Mouse (Mus musculus) embryo, embryonic 10.5 days (tissue): ENCODE results near the gene Arnt2.

ENCODE experiments used
- DNase-seq: peaks from one replicate; pipeline ENCODE4 v3.0.0-alpha.2; 2015; ENCODE audit warnings: low spot score

Gene Arnt2

DNA sequence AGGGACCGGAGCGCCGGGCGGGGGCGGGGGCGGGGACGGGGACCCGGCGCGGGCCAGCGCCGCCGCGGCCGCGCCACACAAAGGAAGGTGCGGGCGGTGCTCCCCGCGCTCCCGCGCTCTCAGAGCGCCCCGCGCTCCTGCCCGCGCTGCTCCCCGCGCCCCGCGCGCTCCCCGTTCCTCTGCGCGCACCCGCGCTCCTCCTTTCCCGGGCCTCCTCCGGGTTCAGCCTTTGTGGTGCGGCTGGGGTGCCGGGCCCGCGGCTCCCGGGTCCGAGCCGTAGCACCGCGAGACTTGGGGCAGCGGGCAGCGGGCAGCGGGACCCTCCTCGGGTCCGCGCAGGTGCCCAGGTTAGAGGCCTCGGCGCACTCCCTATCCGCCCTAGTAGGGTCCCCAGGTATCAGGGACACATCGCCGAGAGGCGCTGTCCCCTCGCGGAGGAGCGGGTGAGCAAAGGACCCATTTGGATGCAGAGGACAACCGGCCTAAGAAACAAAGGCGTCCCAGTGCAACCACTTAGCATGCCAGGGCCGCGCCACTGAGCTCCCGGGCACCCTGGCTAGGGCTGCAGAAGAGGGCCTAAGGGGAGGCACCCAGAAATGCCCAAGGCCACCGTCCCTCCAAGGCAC, at the start of gene Arnt2:
Gene Arnt2, minus strand, starts transcription at position 281 of the 626 bp plus-strand sequence.
- peak; percentile 80 for DNase-seq

DNA sequence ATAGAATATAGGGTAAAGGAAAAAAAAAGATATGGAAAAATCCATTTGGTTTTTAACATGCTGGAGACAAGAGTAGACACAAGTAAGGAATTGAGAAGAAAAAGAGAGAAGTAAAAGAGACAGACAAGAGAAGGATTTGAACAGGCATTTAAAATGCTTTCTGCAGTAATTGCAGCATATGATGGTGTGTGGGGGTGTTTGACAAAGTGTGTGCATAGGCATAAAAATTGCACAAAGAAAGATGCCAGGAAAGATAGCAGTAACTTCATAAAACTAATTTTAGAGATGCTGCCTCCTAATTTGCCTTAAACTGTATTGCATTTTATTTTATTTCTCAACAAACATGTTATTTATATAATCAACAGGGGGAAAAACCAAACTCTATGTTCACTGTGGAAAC, 41.7 kb upstream of the Arnt2 start:
- DNase-seq: no peak

DNA sequence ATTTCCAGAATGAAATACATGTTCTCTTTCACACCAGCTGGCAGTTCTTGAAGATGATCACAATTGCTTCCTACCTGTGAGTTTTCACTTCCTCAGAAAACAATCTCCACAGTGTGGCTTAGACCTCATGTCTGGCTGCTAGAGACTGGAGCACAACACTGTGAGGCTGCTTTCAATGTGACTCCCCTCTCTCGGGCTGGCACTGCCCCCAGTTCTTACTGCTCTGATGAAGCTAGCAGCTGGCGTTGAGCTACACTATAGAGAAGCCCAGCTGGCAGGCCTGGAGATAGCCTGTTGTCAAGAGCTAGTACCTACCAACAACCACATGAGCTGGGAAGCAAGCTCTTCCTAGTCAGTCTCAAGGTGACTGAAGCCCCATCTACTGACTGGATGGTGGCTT, 39.1 kb upstream of the Arnt2 start:
- DNase-seq: no peak

DNA sequence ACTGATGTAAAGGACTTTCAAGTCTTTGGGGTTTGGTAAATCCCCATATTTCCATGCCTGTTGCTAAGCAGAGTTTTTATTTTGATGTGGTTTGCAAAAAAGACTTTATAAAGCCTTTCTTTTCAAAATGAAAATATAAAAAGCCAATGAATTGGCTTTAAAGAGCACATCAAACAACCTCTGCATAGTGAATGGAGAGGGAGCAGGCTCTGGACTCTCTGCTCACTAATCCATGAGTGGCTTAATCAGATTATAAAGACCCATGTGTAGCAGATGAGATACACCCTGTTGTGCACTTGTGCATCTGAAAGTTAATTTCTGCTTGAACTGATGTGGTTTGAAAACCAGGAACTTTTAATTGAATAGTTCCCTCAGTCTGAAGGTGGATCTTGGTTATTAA, 38.5 kb upstream of the Arnt2 start:
- DNase-seq: no peak

DNA sequence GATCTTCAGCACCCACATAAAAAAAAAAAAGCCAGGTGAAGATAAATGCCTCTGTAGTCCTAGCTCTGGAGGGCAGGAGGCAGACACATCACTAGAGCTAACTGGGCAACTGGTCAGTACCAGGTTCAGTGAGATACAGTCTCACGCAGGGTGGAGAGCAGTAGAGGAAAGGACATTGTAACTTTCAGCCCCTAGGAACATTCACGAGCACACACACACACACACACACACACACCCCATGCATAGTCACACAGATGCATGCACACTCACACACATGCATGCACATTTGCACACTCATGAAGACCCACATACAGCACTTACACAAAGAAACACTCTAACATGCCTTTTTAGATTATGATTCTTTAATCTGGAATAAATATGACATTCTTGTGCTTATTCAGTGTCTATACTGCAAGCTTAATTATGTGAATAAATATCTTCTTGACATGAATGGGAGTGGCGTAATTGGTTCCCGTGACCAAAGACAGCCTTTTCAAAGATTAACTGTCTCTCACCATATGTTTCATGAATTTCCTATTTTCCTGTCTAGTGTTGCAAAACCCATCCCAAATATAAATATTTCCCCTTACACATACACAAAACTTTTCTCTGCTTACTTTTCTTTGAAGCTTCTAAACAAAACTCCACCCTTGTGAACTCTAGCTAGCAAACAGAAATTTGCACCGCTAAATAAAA, 37.9 kb upstream of the Arnt2 start:
- no peak for DNase-seq

DNA sequence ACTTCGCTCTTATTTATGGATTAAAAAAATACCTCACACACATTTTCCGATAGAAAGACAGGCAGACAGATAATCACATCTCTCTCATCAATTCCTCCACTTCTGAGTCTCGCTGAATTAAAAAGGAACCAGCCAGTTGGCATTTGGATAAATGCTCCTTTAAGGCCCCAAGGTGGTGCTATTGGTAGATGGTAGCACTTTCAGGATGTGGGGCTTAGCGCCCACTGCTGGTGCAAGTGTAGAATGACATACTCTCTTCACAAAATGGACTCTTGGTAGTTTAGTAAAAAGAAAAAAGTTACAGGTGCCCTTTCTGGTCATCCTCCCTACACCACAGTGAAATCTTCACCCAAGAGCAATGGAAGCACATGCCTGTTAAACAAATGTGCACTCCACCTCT, 37.1 kb upstream of the Arnt2 start:
- DNase-seq: peak; percentile 89

DNA sequence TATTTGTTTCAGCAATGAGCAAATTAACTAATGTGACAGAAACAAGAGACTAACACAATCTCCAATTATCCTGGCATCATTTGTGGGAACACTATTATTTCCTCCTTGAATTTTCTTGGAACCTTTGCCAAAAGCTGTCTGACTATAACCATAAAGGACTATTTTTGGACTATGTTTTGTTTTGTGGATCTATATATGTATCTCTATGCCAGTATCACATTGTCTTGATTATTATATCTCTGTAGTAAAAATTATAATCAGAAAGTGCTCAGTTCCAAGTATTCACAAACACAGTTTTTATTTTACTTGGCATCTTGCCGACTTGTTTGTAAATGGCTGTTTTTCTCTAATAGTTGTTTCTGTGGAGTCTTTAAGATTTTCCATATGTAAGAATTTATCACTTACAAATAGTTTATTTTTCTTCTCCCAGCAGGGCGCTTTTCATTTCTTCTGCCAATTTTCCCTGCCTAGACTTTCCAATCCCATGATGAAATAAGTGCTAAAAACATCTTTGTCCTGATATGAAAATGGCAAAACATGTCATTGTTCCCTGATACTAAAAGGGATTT, 32.5 kb upstream of the Arnt2 start:
- DNase-seq: no peak

DNA sequence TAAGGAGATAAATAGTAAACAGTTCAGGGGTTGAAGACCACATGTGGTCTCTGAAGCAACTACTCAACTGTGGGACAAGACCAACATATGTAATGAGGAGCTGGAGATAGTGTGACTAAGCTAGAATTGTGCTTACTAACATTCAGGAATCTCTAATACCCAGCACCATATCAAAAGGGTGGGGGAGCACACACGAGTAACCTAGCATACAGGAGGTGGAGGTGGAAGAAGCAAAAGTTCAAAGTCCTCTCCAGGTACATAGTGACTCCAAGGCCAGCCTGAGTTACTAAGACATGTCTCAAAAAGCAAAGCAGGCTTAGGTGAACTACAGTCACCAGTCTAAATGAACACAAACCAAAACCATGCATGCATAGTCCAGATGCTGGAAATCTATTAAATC, 29.6 kb upstream of the Arnt2 start:
- DNase-seq: no peak

DNA sequence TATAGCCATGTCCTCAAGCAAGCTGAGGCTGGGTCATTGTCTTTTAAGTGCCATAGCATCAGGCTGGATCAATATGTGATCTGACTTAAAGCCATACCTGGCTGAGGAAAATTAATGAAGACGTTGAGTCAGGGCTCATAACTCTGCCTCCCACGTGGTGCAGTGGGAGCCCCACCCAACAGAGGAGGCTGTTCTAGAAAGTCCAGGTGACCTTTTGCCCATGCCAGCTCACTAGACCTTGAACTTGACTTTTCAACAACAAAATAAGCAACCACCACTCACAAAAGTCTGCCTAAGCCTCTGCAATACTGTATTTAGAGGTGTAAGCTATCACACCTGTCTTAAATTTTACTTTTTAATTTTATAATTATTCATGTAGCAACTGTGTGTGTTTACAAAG, 24.9 kb upstream of the Arnt2 start:
- no peak for DNase-seq

DNA sequence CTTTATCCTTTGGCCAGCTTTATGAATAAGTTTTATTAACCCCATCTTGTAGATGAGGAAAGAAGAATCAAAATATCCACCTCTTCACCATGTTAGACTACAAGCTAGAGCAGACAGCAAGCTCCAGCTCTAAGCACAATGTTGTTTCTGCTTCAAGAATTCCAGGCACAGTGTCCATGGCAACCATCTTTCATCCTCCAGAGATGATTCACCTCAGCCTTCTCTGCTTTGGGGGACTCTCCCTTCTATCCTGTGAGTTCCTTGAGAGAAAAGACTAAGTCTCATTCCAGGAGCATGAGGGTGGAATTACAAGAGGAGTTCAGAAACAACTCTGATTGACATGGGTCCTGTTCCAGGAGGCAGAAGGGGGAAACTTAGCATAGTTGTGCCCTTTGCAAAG, 22.2 kb upstream of the Arnt2 start:
- DNase-seq: no peak

DNA sequence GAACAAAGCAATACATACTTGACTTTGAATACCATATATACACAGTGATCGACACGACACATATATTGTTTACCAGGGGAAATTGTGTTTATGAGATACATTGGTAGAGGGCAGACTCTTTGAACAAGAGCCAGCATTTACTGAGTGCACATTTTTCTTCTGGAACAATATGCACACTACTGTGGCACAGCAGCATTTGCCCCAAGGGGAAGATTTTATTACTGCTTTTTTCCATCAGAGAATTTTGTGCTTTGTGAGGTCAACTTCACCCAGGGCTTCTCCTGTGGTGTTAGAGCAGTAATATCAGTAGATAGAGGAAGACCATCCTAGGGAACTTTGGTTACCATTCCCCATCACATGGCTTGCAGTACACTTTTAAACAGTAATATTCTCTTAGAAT, 17.2 kb upstream of the Arnt2 start:
- no peak for DNase-seq

DNA sequence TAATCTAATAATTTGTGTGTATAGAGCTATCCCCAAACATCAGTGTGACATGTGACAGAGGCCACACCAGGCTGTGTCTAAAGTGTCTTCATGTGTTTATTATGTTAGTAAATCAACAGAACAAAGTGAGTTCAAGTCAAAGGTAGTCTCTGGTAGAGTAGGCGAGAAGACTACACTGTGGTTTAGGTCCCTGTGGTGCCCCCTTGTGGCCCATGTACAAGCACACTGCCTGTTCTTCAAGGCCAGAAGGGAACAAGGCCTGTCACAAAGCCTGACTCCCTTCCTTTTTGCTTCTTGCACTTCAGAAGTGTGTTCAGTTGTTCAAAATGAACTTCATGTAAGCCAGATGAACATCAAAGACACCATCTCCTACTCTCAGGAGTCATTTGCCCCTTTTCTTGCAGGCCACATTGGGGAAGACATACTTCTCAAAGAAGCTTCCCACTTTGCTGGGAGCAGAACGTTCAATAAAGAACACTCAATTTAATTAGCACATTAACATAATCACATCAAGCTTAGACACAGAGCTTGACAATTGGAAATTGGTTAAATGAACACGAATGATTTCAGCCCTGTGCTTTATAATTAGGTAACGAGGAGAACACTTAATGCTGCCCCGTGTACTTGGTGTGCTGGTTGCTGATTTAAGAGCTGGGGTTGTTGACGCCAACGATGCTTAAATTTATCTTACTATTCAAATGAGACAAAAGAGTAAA, 14.9 kb upstream of the Arnt2 start:
- DNase-seq: peak; percentile 64

DNA sequence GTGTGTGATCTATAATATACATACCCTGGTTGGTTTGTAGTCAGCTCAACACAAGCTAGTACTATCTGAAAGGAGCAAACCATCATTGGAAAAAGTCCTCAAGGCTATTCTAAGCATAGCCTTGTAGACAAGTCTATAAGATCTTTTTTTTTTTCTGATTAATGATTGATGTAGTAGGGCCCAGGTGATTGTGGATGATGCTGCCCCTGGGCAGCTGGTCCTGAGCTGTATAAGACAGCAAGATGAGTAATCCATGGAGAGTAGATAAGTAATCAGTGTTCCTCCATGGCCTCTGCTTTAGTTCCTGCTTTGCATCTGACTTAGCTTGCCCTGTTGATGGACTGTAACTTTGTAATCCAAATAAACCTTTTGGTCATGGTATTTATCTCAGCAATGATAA, 11.8 kb upstream of the Arnt2 start:
- no peak for DNase-seq

DNA sequence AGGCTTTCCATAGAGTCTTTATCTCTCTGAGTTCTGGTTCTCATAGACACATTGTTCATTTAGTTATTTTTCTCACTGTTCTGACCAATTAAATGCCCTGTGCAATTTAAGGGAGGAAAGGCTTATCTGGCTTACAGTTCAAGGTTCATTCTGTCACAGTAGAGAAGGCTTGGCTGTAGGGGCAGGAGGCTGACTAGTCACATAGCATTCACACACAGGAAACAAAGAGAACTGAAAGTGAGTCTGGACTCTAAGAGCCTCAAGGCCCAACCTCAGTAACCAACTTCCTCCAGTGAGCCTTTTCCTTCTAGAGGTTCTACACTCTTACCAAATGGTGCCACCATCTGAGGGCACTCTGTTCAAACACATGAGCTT, 11.3 kb upstream of the Arnt2 start:
- DNase-seq: no peak

DNA sequence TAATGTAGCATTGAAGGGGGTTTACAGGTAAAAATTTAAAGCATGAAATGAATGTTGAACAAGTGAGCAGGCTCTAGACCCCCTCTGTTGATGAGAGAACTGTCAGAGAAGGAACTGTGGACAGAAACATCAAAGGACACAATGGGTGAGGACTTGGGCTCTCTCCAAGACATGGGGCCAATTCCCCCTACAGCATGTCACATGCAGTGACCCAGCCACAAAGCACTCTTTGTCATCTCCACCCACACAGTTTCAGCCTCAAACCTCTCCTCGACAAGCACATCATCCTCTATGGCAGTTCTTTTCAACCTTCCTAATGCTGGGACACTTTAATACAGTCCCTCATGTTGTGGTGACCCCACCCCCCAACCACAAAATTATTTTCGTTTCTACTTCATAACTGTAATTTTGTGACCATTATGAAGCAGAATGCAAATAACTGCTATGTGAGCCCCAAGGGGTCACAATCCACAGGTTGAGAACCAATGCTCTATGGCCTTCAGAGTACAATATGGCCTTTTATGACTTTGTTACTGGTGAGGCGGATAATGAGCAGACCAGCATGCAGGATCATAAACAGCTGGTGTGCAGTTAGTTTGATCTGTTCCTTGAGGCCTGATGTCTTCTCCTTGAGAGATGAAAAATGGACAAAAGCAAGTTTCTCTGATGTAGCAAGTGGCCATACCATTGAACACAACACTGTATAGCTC, 10.8 kb upstream of the Arnt2 start:
- DNase-seq: no peak

DNA sequence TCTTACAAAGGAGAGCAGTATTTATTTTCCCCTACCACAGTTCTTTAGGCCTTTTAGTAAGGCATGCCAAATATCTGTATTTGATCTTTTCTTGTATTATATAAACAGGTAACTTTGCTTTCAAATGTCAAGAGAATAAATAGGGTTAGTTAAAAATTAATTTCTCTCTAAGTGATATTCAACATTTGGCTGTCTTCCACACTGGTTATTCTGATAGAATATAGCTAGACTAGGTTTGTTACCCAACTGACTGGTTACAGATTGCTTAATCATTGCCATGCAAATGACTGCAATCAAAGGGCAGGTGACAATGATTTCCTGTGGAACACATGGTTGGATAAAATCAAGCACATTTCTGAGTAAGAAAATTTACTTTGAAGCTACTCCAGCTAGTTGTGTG, 7.5 kb upstream of the Arnt2 start:
- no peak for DNase-seq

DNA sequence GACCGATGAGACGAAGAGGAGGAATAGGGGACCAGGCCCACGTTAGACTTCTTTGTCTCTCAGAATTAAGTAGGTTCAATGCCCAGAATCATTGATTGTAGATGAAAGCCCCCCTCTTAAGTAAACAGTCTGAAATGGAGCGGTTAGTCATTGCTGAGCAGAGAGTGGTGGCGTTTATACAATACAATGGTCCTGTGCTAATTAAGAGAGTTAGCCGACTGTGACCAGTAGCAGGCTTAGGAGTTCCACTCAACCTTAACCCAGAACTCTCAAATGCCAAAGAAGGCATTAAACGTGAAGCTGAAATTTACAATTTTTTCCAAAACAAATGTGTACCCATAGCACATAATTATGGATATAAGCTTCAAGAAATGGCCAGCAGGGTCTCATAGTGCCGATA, 2.6 kb upstream of the Arnt2 start:
- no peak for DNase-seq

DNA sequence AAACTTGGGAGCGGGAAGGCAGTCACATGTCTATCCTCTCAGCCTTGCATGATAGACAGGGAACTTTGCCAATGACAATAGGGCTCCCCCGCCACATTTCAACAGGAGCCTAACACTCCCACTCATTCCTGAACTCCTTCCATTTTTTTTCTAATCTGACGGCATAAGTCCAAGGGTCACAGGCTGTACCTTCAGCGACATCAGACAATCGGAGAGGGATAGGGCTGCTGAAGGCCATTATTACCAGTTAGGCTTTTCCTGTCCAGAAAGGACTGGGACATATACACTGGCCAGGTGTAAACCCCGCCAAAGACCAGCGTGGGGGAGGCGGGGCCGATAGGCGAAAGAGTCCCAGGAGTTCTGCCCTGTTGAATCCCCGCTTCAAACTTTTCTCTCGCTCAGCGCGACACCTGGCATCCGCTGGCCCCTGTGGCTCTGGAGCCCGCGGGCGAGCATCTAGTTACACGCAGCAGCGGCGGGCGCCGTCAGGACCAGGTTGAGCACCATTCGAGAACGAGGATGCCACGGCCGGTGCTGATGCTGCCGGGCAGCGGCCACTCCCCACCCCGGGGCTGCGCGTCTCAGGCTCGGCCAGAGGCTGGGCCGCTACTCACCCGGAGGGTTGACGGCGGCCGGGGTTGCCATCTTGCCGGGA, 608 bp downstream of the Arnt2 start:
- DNase-seq: peak; percentile 68

DNA sequence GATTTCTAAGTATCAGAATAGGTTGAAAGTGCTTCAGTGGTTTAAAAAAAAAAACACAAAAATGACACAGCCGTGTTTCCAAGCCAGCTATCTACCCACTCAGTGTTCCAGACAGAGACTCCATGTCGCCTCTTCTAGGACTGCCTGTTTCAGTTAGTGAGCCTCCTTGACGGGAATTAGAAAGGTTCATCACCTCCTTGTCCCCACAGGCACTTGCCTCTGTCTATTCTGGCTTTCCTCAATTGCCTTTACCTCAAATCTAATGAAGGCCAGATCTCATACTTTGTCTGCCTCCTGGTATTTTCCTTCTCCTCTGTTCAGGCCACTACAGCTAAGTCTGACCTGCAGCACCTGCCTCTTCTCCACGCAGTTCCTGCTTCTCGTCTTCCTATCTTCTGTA, 1.7 kb downstream of the Arnt2 start:
- no peak for DNase-seq

DNA sequence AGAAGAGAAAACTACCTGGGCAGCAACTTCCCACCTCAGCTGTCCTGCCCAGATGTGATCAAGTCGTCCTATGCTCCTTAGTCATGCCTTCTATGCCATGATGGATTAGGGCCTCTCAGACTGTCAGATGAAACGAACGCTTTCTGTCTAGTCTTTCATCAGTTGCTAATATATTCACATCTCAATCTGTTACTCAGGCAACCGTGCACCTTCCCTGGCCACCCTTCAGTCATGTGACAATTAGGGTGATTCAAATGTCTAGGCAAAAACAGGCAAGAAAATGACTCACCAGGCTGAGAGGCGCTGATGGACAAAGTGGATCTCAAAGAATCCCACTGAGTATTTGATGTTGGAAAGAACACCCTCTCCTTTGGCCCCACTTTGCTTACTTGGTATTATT, 6.6 kb downstream of the Arnt2 start:
- peak; percentile 27 for DNase-seq

DNA sequence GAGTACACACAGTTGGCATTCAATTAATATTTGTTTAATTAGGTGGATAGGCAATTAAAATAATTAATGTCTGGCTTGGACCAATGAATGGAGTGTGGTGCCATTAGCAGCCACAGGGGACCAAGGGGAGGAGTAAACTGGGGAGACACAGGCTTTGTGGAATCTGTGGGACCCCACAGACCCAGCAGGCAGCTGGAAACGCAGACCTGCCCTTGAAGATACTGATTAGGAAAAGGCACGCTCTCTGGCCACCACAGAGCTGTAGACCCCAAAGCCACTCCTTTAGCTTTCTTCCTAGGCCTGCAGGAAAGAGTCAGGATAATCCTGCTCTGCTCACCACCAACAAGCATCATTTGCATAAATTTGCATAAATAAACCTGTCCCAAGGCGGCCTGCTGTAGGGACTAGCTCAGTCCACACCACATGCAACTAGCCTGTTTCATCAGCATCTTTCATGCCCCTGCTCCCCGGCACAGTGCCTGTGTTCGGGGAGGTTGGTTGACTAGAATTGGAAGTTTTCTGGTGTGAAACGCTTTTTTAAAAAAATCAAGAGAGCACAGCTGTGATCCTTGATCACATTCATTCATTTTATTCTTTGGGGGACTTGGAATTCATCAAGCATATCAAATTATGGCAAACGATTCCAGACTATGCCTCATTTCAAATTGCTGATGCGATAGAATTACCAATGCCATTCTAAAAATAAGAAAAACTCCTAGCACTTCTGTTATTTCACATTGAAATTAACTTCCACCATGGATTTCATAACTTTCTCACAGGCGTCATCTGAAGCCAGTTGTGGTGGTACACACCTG, 8.1 kb downstream of the Arnt2 start:
- no peak for DNase-seq
